Mouse (Mus musculus) cerebellum, adult 9-11 months (tissue): ENCODE results near the gene Zbtb16.

ENCODE experiments used
- DNase-seq: peaks from one replicate; pipeline ENCODE4 v3.0.0; 2022

Gene Zbtb16

GRCm38 (mm10) chr9:48725918-48726317 lies 110.1 kb downstream of the Zbtb16 start:
- no peak for DNase-seq

DNA sequence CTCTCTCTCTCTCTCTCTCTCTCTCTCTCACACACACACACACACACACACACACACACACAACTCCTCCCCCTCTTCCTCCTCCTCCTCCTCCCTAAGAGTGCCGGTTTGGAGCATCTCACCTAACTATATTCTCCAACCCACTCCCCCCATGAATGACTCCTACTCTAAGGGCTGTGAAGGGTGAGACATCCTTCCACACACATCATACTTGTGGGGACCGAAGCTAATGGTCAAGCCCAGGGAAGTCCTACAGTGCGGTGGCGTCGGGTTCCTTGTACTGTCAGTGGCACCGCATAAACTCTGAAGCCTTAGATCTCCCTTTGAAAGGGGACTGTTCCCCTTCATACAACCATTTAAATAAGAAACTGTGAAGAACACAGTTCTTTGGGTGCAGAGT lies 110.9 kb downstream of the Zbtb16 start:
- no peak for DNase-seq

DNA sequence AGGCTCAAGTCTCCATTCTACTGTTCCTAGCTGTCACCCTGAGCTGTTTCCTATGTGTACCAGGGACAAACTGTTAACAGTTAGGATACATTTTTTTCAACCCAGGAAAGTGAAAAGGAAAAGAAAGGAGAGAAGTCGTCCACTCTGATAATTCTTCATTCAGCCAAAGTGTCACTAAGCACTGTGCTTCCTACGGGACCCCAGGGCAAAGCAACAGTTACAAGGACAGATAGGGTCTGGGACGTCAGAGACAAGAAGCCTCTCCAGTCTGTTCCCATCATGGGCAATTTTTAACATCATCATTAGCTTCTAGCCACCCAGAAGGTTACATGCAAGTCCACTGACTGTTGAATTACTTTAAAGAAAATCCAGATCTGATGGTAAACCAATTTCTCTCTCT lies 111.3 kb downstream of the Zbtb16 start:
- no peak for DNase-seq

- DNase-seq = peak; percentile 24
These were observed 112.3 kb downstream of the Zbtb16 start for GRCm38 (mm10) chr9:48723511-48724304.

DNA sequence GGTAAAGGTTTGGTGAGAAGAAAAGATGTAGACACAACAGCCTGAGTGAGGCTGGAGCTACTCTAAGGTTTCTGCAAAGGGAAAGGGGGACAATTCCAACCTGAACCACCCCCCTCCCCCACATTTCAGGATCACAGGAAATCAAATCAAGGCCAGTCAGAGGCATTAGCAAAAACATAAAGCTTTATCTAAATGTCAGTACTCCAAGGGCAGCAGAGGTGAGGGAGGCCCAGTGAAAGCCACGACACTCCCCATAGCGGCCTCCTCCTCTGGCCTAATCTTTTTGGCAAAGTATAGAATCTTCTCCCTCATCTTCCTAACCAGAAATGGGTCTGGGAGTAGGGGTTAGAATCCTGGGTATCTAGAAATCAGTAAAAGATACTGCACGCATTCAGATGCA lies 113.0 kb downstream of the Zbtb16 start:
- DNase-seq = no peak

DNA sequence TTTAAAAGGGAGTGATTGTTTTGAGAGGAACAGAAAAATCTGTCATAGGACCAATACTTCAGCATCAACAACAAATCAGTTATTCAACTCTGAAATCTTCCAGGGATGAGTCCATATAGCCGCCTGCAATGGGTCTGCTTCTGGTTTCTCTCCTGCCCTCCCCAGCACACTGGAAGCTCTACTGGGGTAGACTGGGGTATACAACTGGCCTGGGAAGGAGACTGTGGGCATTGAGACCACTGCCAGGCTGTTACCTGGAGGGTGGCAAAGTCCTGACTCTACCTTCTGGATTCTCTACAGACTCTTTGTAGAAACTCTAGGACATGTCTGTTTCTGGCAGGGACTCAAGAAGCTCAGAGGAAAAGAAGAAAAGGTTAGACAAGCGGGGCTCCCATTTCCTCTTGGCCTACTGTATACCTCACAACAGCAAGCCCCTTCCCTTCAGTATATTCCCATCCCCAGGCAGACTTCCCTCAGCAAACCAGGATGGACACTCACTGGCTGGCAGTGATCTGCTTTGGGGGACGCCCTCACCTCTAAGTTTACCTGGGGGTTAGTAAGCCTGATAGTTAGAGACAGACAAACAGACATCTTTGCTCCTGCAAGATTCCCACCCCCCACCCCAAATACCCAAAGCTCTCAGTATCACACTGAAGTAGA lies 113.6 kb downstream of the Zbtb16 start:
- DNase-seq = no peak

- DNase-seq = no peak
These were observed 114.4 kb downstream of the Zbtb16 start for GRCm38 (mm10) chr9:48721655-48722054.

- DNase-seq = no peak
These were observed 114.8 kb downstream of the Zbtb16 start for GRCm38 (mm10) chr9:48721172-48721571.

DNA sequence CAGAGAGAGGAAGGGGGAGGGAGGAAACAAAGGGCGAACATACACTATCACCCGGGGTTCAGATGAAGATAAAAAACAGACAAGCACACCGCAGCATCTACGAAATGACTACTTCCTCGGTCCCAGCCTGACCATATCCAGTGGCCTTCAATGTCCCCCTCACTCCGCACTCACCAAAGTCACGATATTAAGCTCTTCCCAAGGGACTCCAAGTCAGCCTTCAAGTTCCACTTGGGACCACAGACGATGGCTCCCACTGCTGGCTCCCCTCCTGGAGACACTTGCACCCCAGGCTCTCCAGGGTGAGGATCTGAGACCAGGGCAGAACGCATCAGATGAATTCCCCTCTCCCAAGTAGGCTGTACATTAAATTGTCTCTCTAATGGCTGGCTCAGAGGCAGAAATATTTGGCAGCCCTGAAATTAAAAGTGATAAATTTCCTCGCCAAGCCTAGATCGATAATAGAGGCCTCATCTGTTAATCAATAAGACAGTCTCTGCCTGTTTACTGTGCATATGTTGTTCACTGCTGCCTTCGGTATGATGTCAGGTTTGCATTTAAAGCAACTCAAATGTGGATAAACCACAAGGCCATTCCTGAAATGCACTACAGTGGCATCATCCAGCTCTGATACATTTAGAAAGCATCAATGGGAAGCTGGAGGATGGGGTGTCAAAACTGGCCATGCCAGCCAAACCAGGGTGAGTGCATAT lies 115.6 kb downstream of the Zbtb16 start:
- DNase-seq = no peak

DNA sequence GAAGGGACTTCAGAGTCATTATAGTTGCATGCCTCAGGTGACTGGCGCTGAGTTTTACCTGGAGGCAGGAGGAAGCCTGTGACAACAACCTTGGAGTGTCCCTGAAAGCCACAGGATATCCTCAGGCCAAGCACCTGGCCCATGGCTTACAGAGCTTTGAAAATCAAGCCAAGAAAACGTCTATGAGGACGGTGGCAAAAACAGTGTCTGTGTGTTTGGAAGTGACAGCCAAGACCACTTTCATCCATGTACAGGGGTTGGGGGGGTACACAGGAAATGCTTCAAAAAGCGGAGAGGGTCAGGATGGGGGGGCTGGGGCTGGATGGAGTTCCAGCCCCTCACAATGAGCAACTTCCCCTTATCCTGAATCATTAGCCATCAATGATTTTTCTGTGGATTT lies 116.4 kb downstream of the Zbtb16 start:
- no peak for DNase-seq

GRCm38 (mm10) chr9:48716549-48716948 lies 119.5 kb downstream of the Zbtb16 start:
- no peak for DNase-seq

DNA sequence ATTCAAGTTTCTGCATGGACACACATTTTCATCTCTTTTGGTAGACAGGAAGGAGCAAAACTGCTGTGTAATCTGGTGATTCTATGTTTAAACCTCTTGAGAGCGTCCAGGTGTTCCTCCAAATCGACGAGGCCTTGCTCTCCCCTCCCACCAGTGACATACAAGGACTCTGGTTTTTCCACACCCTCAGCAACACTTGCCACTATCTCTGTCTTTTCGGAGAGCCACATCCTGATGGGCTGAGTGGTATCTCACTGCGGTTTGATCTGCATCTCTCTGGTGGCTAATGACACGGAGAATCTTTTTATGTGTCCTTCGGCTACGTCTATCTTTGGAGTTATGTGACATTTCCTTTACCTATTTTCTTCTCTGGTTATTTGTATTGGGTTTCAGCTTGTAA lies 121.0 kb downstream of the Zbtb16 start:
- DNase-seq = no peak

DNA sequence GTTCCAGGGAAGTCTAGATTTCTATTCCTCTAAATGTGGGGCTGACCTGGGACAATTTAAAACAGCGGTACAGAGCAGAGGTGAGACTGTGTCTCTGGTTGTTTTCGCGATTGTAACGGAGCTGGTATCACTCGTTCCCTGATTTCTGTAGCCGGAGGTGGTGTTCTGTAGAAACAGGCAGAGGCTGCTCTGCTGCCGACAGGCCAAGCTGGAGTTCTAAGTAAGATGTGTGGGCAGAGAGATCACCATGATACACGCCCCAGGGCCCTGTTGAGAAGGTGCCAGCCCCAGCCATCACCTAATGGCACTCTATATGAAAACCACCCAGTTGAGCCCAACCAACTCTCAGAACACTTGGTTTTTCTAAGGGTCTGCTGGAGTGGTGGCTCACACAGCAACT lies 122.2 kb downstream of the Zbtb16 start:
- DNase-seq = no peak

GRCm38 (mm10) chr9:48712985-48713765 lies 122.8 kb downstream of the Zbtb16 start:
- no peak for DNase-seq

DNA sequence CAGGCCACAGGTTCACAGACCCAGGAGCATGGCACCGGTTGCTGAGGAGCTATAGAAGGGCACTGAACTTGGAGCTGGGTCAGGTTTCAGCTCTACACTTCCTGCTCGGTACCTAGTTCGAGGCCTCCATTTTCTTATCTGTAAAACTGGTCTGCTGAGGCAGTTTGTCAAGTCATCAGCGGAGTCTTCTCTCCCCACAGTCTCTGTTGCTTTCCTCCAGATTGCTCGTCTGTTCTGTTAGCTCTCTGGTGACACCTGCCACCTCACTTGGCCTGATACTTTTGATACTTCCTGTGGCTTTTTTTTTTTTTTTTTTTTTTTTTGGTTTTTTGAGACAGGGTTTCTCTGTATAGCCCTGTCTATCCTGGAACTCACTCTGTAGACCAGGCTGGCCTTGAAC lies 124.2 kb downstream of the Zbtb16 start:
- no peak for DNase-seq

DNA sequence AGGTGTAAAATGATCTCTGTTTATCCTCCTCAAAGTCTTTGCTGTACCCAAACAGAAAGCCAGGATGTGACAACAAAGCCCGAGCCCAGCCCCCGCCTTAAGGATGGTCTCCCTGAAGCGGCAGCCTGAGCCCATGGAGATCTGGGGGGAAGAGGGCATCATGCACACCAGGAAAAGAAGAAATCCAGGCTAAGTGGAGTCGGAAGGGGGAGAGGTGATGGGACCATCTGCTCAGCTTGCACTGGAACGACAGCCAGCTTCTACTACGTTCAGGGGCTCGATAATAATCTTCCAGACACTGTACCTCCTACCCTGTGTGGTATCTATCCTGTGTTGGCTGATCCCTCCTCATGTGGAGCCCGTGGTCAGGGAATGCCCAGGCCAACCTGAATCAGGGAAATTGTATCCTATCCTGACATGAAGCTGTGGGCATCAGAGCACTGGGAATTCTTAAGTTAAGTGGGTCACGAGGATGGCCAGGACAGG lies 124.7 kb downstream of the Zbtb16 start:
- no peak for DNase-seq

DNA sequence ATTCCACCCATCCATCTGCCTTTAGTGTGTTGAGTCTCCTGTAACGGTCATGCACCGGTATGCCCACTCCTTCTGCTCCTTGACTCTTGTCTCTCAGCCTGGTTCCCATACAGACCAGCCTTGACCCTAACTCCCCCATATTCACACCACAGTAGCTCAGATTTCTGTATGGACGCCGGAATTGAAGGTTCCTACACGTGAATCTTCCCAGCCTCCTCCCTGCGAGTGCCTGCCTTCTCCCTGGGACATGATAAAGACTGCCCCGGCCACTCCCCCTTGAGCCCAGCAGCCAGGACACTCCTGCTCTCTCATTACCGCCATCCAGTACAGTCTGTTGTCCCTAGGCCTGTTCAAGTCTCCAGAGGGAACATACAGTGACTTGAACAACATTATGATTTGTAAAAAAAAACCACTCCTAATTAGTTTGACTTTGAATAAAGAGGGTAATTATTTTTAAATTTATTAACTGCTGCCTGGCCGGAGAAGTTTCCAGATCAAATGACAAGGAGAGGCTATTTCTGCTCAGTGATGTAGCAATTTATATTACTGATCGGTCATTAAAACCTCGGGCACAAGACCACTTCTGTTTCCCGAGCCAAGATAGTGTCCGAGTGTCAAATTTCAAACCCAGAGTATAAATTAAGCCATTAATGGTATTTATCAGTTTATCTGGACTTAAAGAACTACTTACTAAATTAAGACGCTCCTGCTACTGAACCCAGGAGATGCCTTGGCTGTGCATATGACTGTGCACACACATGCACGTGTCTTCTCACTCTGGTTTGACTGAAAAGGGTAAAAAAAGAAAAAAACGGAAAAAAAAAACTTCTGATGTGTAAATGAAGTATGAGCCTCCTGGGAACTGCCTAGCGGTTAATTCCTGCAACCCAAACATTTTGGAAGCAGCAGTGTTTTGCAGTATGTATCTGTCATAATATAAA lies 125.4 kb downstream of the Zbtb16 start:
- no peak for DNase-seq

DNA sequence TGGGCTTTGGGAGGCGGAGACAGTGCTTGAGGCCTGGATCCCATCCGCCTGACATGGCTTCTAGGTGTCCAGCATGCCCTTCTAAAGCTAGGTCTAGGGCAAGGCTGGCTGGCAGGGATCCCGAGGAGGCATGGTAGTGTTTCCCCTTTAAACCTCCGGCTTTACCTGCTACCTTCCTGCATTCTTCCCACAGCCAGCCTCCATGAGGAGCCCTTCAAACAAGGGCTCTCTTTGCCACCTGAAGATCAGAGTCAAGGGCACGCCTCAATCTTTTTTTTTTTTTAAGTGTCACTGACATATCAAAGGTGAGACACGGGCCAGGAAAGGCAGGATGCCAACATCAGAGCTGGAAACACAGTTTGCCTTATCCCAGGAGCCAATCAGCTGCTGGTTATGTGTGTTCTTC lies 128.2 kb downstream of the Zbtb16 start:
- peak; percentile 24 for DNase-seq

DNA sequence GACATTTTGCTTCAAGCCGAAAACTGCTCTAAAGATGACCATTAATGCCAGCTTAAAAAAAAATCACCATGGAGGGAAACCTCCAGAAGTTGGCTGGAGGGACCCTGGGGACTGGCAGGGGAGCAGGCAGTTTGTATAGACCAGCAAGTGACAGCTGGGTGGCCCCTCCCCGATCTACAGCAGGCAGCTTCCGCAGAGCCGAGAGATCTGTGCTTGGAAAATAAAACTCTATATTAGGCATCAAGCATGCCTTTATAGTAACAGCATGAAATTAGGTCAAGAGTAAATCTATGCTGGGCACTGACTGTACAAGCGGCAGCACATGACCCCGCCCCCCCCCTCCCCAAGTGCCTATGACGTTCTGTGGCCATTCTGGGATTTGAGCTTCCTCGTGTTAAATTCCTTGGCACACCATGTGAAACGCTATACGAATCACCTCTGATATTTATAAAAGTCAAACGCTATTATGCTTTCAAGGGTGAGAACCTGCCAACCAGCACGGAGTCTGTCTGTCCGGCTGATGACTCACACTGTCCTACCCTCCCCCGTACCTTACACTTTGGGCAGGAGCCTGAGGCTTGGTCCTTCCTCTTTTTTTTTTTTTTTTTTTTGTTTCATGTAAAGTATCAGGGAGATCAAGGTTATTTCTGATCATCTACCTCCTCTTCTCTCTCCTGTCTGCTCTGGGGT lies 128.7 kb downstream of the Zbtb16 start:
- DNase-seq = peak; percentile 29

- DNase-seq = no peak
These were observed 134.7 kb downstream of the Zbtb16 start for GRCm38 (mm10) chr9:48701296-48701695.

GRCm38 (mm10) chr9:48700871-48701270 lies 135.2 kb downstream of the Zbtb16 start:
- DNase-seq = no peak
